ENCODE assay signal across 8 mouse cellular contexts in the genomic region with DNA sequence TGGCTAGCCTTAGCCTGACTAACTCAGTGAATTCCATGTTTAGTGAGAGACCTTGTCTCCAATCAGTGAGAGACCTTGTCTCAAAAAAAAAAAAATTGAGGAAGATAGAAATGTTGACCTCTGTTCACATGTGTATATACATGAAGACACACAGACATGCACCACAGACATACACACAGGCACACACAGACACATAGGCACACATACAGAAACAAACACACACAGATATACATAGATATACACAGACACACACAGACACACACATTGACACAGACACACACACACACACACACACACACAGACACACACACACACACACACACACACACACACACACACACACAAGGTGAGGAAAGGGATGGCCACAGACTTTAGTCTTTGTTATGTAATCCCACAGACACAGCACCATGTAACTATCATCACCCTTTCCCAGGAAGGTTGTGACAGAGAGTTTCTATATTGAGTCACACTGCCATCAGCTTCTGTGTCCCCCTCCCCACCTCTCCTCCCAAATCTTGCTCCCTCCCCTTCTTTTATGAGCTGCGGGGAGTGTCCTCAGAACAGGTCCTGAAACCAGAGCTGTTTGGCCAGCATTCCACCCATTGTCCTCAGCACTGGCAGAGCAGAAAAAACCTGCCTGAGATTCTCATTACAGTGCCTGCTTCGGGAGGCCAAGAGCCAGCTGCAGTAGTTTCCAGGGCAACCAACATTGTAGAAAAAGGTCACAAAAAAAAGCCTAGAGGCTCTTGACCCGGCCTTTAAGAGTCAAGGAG.
A peak's percentile ranks its signal among the peaks of the same experiment; 100 is the strongest.
DNase-seq lines count a peak whose midpoint lies in the region; ATAC-seq lines count a peak whose summit lies in the region.
"Had no signal": no experiment of that assay in that cellular context is flagged by ENCODE, and none has a peak within 500 bp of the region (broad histone marks: within the 10 kb centered on the region; RNA-seq: fewer than 3 reads in every experiment).

No protein-coding gene starts in this region.

- no peaks in the 10 kb centered on the region for H3K36me3 ChIP-seq in embryonic facial prominence, embryonic 10.5 days (replicated peaks)
- no peaks in the 10 kb centered on the region for H3K36me3 ChIP-seq in kidney, embryonic 16.5 days (ENCODE audit: insufficient read depth, low read length)
- no peaks in the 10 kb centered on the region for H3K36me3 ChIP-seq in midbrain, embryonic 16.5 days (ENCODE audit: control insufficient read depth, insufficient read depth, low read length)

- under 1% methylated on average over 3 of the region's 3 CpGs for WGBS in embryonic facial prominence, embryonic 10.5 days
- 7% methylated on average over 3 of the region's 3 CpGs for WGBS in kidney, embryonic 16.5 days
- WGBS in midbrain, embryonic 16.5 days, result 0% methylated on average over 3 of the region's 3 CpGs

- H3K27me3 ChIP-seq in embryonic facial prominence, embryonic 10.5 days (replicated peaks; ENCODE audit: low read depth, poor library complexity, severe bottlenecking), result 0 out of 2 replicates have a peak, but pooled peaks cover 3% of the 10 kb centered on the region
- no peaks in the 10 kb centered on the region for H3K27me3 ChIP-seq in kidney, embryonic 16.5 days (ENCODE audit: insufficient read depth, low read length)
- no peaks in the 10 kb centered on the region for H3K27me3 ChIP-seq in midbrain, embryonic 16.5 days (ENCODE audit: control insufficient read depth, insufficient read depth, low read depth, low read length)

- H3K9me3 ChIP-seq in embryonic facial prominence, embryonic 10.5 days, result no peaks in the 10 kb centered on the region
- no peaks in the 10 kb centered on the region for H3K9me3 ChIP-seq in kidney, embryonic 16.5 days (ENCODE audit: low read length)
- H3K9me3 ChIP-seq in midbrain, embryonic 16.5 days (replicated peaks; ENCODE audit: control insufficient read depth, low read length, poor library complexity, severe bottlenecking), result no peaks in the 10 kb centered on the region

- H3K9ac ChIP-seq in kidney, embryonic 16.5 days (replicated peaks; ENCODE audit: low read length), result no peak overlapping the region
- H3K9ac ChIP-seq in midbrain, embryonic 16.5 days (ENCODE audit: low read depth, low read length), result no peak overlapping the region
- H3K9ac ChIP-seq: liver, embryonic 14.5 days had no signal

- DNase-seq in embryonic facial prominence, embryonic 10.5 days (ENCODE audit: low spot score), result peak; percentile 68
- DNase-seq in heart, adult 11 months, result peak; percentile 98
- no peak for DNase-seq in cerebellum, adult 18-20 months
- no peak for DNase-seq in spleen, adult 12 weeks (ENCODE audit: low spot score)

- H3K4me2 ChIP-seq in kidney, embryonic 16.5 days (replicated peaks; ENCODE audit: low read depth, low read length), result no peak overlapping the region
- no peak overlapping the region for H3K4me2 ChIP-seq in midbrain, embryonic 16.5 days (ENCODE audit: low read length)

- peak; percentile 90 for ATAC-seq in kidney, embryonic 16.5 days (ENCODE audit: low FRiP score, low TSS enrichment)
- peak; percentile 86 for ATAC-seq in midbrain, embryonic 16.5 days
- ATAC-seq in frontal cortex, adult (ENCODE audit: low TSS enrichment), result no peak

- peak overlapping the region; percentile 77 for H3K27ac ChIP-seq in embryonic facial prominence, embryonic 10.5 days (replicated peaks)
- H3K27ac ChIP-seq in kidney, embryonic 16.5 days (ENCODE audit: low read length), result 0 out of 2 replicates have a peak overlapping the region, but pooled peaks have one; percentile 19
- no peak overlapping the region for H3K27ac ChIP-seq in midbrain, embryonic 16.5 days (ENCODE audit: low read length)
- H3K27ac ChIP-seq: liver, embryonic 14.5 days had no signal

- H3K4me1 ChIP-seq in embryonic facial prominence, embryonic 10.5 days, result peaks cover 28% of the 10 kb centered on the region
- H3K4me1 ChIP-seq in kidney, embryonic 16.5 days (ENCODE audit: insufficient read depth, low read length), result peaks cover 4% of the 10 kb centered on the region; the same call in 1 of the 2 replicates
- H3K4me1 ChIP-seq in midbrain, embryonic 16.5 days (ENCODE audit: control insufficient read depth, insufficient read depth, low read length), result 0 out of 2 replicates have a peak, but pooled peaks cover 3% of the 10 kb centered on the region

- H3K4me3 ChIP-seq in embryonic facial prominence, embryonic 10.5 days, result no peak overlapping the region
- H3K4me3 ChIP-seq in kidney, embryonic 16.5 days (ENCODE audit: low read length), result no peak overlapping the region
- no peak overlapping the region for H3K4me3 ChIP-seq in midbrain, embryonic 16.5 days (ENCODE audit: low read depth, low read length)

Comparison
In these comparisons a context has a peak if more than half of its experiments do, and no peak if none do; other contexts are left out.
1. DNase-seq: peak in embryonic facial prominence, embryonic 10.5 days (single experiment) and heart, adult 11 months (single experiment); none in cerebellum, adult 18-20 months (0 of 2) and spleen, adult 12 weeks (single experiment).